Mouse (Mus musculus) midbrain, embryonic 14.5 days (tissue): ENCODE measurements around the gene Cenpv. TPM values are rescaled to one million over a fixed set of nuclear protein-coding genes. Genes with fewer than 3 reads are reported as not detected.

Experiments
- ATAC-seq: fragments of 200-750 bp; cut with Nextera tagmentation; 2 replicates; pipeline ENCODE4 v1.8.0; 2017; ENCODE audit warnings: moderate number of reproducible peaks, moderate library complexity; ENCODE audit not compliant: low FRiP score, low TSS enrichment
- DNase-seq: peaks from one replicate; pipeline ENCODE4 v3.0.0-alpha.2; 2015
- H3K27ac ChIP-seq: fragments of 300-500 bp; sonication (generic); replicated peaks from 2 replicates; pipeline ENCODE4 v1.5.1; 2014; ENCODE audit warnings: mild to moderate bottlenecking, low read depth, low read length, moderate library complexity
- H3K27me3 ChIP-seq: fragments of 300-500 bp; sonication (generic); 2 replicates; pipeline ENCODE4 v1.6.1; 2014; ENCODE audit warnings: low read length, control low read depth, mixed read lengths; ENCODE audit not compliant: control insufficient read depth, insufficient read depth
- H3K36me3 ChIP-seq: fragments of 300-500 bp; sonication (generic); 2 replicates; pipeline ENCODE4 v1.6.1; 2014; ENCODE audit warnings: low read length, control low read depth; ENCODE audit not compliant: control insufficient read depth, insufficient read depth
- H3K4me1 ChIP-seq: fragments of 300-500 bp; sonication (generic); 2 replicates; pipeline ENCODE4 v1.6.1; 2014; ENCODE audit warnings: mild to moderate bottlenecking, antibody characterized with exemption, low read length, control low read depth; ENCODE audit not compliant: control insufficient read depth, insufficient read depth
- H3K4me2 ChIP-seq: fragments of 300-500 bp; sonication (generic); 2 replicates; pipeline ENCODE4 v1.6.1; 2014; ENCODE audit warnings: mild to moderate bottlenecking, low read length, moderate library complexity
- H3K4me3 ChIP-seq: fragments of 300-500 bp; sonication (generic); replicated peaks from 2 replicates; pipeline ENCODE4 v1.5.1; 2014; ENCODE audit warnings: low read depth, low read length
- H3K9ac ChIP-seq: fragments of 300-500 bp; sonication (generic); replicated peaks from 2 replicates; pipeline ENCODE4 v1.6.1; 2014; ENCODE audit warnings: mild to moderate bottlenecking, low read length, moderate library complexity
- H3K9me3 ChIP-seq: fragments of 300-500 bp; sonication (generic); 2 replicates; pipeline ENCODE4 v1.6.1; 2016; ENCODE audit warnings: low read length, control low read depth, mixed read lengths; ENCODE audit not compliant: control insufficient read depth
- WGBS: fragments of 180-500 bp; shearing (Covaris S2); extraction: QIAGEN DNeasy Blood & Tissue Kit; methylation state at CpG from one replicate; pipeline ENCODE4 v1.1.7; 2014; 5-methylcytosine and 5-hydroxymethylcytosine counted together
- polyA plus RNA-seq: library from polyadenylated mRNA; unstranded; fragments of >200 nt; fragmentation: Nextera tagmentation; extraction: Ambion mirVana; gene quantifications from 2 replicates; pipeline ENCODE4 v1.2.1, GENCODE M21; 2014

The Cenpv gene
- polyA plus RNA-seq, 1 experiment from 2014 or later, result 72.2 TPM

DNA sequence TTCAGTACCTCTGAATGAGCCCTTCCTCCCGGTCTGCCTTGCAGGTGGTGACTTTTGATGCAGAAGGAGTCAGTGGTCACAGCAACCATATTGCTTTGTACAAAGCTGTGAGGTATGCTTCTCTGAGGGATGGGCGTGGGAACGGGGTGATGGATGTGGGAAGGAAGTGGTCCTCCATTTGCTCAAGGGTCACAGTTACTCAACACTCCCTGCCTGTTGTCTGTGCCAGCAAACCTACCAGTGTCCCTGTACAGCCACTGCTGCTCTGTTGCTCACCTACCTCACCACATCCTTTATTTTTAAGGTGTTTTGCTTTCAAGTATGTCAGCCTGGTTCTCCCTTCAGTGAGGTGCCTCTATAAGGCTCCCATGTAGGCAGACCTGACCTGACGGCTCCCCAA, 31.4 kb downstream of the Cenpv start:
- DNase-seq (no peak), ATAC-seq (no peak)
- H3K4me1 ChIP-seq, result 0 out of 2 replicates have a peak, but pooled peaks cover 2% of the 10 kb centered on the region
- H3K4me2 ChIP-seq, result no peak overlapping the region
- no peaks in the 10 kb centered on the region for H3K27me3 ChIP-seq
- H3K9me3 ChIP-seq, result no peaks in the 10 kb centered on the region
- H3K36me3 ChIP-seq, result no peaks in the 10 kb centered on the region
- WGBS, result 89% methylated on average over 4 of the region's 4 CpGs
- no peak overlapping the region for H3K9ac ChIP-seq
- no peak overlapping the region for H3K27ac ChIP-seq
- H3K4me3 ChIP-seq, result no peak overlapping the region

DNA sequence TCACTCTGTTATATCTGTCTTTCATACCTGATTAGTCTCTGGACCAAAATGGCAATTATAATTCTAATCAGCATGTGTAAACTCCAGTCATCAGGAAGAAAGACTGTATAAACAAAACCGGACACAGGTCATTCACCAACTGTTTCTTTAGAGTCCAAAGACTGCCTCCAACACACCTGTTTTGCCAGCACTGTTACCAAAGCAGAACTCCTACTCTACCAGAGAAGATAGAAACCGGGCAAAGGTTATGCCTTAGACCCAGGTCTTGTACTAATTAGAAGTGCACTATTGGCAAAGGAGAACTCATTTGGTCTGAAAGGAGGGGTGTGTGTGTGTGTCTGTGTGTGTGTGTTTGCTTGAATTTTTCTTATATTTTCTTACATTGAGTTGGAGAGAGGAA, 38.5 kb downstream of the Cenpv start:
- ATAC-seq (no peak), DNase-seq (no peak)
- Histone ChIP-seq H3K4me1 (no peaks in the 10 kb centered on the region), H3K4me3 (no peak overlapping the region), H3K4me2 (no peak overlapping the region), H3K9me3 (no peaks in the 10 kb centered on the region), H3K9ac (no peak overlapping the region), H3K36me3 (no peaks in the 10 kb centered on the region), H3K27ac (no peak overlapping the region), H3K27me3 (no peaks in the 10 kb centered on the region)
- WGBS, result 93% methylated on average over 2 of the region's 2 CpGs

DNA sequence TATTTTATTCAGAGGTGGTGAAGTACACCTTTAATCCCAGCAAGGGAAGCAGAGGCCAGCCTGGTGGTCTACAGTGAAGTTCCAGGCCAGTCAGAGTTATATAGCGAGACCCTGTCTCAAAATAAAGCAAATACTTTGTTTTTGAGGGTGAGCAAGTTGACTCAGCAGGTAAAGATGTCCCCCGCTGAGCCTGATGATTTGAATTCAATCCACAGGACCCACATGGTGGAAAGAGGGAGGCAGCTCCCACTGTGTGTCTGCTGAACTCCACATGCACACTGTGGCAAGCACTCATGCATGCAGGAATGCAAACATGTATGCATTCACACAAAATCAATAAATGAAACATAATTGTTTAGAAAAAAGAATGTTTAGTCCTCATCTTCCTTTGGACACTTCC, 40.3 kb downstream of the Cenpv start:
- DNase-seq (no peak), ATAC-seq (no peak)
- H3K36me3 ChIP-seq, result no peaks in the 10 kb centered on the region
- H3K27ac ChIP-seq, result no peak overlapping the region
- WGBS, result 75% methylated on average over 2 of the region's 2 CpGs
- H3K9ac ChIP-seq, result no peak overlapping the region
- H3K9me3 ChIP-seq, result no peaks in the 10 kb centered on the region
- no peaks in the 10 kb centered on the region for H3K27me3 ChIP-seq
- no peak overlapping the region for H3K4me2 ChIP-seq
- no peak overlapping the region for H3K4me3 ChIP-seq
- no peaks in the 10 kb centered on the region for H3K4me1 ChIP-seq

DNA sequence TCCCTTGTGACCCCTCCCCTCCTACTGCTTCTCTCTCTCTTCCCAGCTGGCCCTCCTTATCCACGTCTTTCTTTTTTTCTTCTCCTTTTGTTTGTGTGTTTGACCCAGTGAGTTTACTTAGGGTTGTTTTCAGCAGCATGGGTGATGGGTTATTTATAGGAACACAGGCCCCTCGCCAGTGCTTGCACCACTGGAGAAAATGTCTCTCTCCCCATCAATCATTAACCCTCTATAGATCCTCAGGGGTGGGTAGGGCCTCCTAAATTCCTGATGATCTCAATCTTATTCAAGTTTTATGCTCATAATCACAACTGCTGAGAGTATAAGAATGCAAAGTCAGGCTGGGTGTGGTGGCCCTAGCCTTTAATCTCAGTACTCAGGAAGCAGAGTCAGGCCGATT, 41.9 kb downstream of the Cenpv start:
- no peak overlapping the region for H3K4me2 ChIP-seq
- DNase-seq, result no peak
- no peaks in the 10 kb centered on the region for H3K4me1 ChIP-seq
- H3K9me3 ChIP-seq, result no peaks in the 10 kb centered on the region
- no peak overlapping the region for H3K4me3 ChIP-seq
- ATAC-seq, result no peak
- no peak overlapping the region for H3K27ac ChIP-seq
- H3K9ac ChIP-seq, result no peak overlapping the region
- WGBS, result 63% methylated on average over 3 of the region's 3 CpGs
- no peaks in the 10 kb centered on the region for H3K36me3 ChIP-seq
- H3K27me3 ChIP-seq, result no peaks in the 10 kb centered on the region

DNA sequence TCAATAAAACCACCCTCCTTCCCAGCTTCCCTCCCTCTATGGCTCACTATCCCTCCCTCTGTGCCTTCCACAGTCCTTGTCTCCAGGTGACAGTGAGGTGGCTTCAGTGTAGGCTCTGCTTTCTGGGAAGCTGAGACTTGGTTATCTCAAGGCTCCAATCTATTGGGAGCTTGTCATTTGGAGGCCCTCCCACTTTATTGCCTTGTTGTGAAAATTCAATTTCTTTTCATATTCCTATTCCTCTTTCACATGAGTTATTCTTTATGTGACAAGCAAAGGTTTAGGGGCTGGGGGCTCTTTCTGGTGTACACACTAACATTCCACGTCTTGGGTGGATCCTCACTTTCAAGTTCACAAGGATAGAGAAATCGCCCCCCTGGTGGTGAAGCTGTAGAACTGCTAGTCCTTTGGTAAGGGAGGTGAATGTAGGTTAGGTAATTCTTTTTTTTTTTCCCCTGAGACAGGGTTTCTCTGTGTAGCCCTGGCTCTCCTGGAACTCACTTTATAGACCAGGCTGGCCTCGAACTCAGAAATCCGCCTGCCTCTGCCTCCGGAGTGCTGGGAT, 42.8 kb downstream of the Cenpv start:
- ATAC-seq (no peak), DNase-seq (peak; percentile 52)
- no peak overlapping the region for H3K4me2 ChIP-seq
- no peaks in the 10 kb centered on the region for H3K4me1 ChIP-seq
- H3K27me3 ChIP-seq, result no peaks in the 10 kb centered on the region
- H3K4me3 ChIP-seq, result no peak overlapping the region
- no peak overlapping the region for H3K9ac ChIP-seq
- no peaks in the 10 kb centered on the region for H3K9me3 ChIP-seq
- no peaks in the 10 kb centered on the region for H3K36me3 ChIP-seq
- H3K27ac ChIP-seq, result no peak overlapping the region
- WGBS, result 65% methylated on average over 5 of the region's 5 CpGs

DNA sequence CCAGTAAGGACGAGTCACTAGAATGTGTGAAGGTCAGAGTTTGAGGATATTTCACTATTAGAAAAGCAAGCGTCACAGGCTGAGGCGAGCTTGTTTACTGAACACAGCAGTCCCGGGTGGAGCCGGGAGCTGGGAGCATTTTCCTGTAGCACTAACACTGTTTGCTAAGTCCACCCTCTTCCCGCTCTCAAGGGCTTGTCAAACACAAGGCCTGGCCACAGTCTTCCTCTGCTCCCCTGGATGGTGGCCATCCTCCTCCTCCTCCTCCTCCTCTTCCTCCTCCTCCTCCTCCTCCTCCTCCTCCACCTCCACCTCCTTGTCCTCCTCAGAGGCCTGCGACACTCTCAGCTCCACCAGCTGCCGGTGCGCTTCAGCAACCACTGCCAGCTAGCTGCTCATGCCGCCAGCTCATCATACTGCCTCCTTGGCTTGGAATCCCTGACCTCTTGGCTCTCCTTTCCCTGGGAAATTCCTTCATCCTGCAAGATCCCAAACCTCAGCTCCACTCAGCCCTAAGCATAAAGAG, 43.7 kb downstream of the Cenpv start:
- ATAC-seq, result no peak
- Histone ChIP-seq H3K9me3 (no peaks in the 10 kb centered on the region), H3K9ac (no peak overlapping the region), H3K36me3 (no peaks in the 10 kb centered on the region), H3K27me3 (no peaks in the 10 kb centered on the region), H3K4me1 (no peaks in the 10 kb centered on the region), H3K27ac (no peak overlapping the region), H3K4me2 (no peak overlapping the region), H3K4me3 (no peak overlapping the region)
- DNase-seq, result peak; percentile 3
- 41% methylated on average over 9 of the region's 10 CpGs for WGBS

GRCm38 (mm10) chr11:62494754-62495275, 44.2 kb downstream of the Cenpv start:
- no peaks in the 10 kb centered on the region for H3K4me1 ChIP-seq
- no peak overlapping the region for H3K4me2 ChIP-seq
- no peaks in the 10 kb centered on the region for H3K36me3 ChIP-seq
- H3K9me3 ChIP-seq, result no peaks in the 10 kb centered on the region
- no peak for ATAC-seq
- no peaks in the 10 kb centered on the region for H3K27me3 ChIP-seq
- H3K27ac ChIP-seq, result no peak overlapping the region
- DNase-seq, result peak; percentile 16
- 5% methylated on average over 6 of the region's 6 CpGs for WGBS
- no peak overlapping the region for H3K9ac ChIP-seq
- H3K4me3 ChIP-seq, result no peak overlapping the region

DNA sequence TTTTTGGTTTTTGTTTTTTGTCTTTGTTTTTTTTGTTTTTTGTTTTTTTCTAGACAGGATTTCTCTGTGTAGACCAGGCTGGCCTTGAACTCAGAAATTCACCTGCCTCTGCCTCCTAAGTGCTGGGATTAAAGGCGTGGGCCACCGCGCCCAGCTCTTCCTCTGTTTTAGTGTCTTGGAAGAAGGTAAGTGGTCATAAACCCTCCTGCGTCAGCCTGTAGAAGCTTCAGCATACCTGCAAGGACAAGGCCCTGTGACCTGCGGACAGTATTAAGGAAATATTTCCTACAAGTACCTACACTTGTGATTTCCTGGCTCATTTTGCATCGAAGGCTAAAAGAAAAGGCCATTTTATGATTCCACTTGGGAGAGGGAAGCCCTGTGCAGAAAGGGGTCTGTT, 45.4 kb downstream of the Cenpv start:
- no peak overlapping the region for H3K4me3 ChIP-seq
- no peaks in the 10 kb centered on the region for H3K9me3 ChIP-seq
- DNase-seq (no peak), ATAC-seq (no peak)
- no peak overlapping the region for H3K4me2 ChIP-seq
- no peaks in the 10 kb centered on the region for H3K27me3 ChIP-seq
- no peaks in the 10 kb centered on the region for H3K36me3 ChIP-seq
- whole genome bisulfite sequencing, result over 99% methylated on average over 6 of the region's 6 CpGs
- H3K9ac ChIP-seq, result no peak overlapping the region
- H3K4me1 ChIP-seq, result no peaks in the 10 kb centered on the region
- no peak overlapping the region for H3K27ac ChIP-seq

DNA sequence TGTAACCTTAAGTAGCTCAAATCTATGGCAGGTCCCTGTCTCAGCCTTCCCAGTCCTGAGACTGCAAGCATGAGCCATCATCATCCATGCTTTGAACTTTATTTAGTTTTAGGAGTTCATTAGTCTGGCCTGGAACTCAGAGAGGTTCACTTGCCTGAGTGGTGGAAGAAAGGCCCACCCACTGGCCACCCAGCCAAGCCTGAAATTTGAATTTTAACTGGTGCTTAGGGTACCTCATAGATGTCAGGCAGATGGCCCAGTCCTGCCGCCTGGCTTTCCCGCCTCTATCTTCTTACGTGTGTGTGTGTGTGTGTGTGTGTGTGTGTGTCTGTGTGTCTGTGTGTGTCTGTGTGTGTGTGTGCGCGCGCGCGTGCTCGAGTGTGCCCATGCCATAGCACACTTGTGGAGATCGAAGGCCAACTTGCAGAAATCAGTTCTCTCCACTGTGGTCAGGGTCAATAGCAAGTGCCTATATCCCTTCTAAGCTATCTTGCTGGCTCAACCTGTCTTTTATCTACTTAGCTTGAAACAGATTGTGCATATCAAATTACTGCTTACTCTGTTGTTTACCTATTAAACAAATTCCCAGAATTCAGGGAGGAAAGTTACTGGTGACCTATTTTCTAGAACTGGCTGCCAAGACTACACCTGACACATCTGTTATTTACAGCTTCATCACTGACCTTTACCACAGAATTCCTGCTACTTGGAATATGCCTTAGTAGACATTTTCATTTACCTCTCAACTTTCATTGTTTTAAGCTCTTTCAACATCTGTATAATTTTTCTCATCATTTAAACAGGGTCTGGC, 51.3 kb downstream of the Cenpv start:
- no peaks in the 10 kb centered on the region for H3K27me3 ChIP-seq
- no peak overlapping the region for H3K9ac ChIP-seq
- no peak overlapping the region for H3K4me2 ChIP-seq
- H3K4me1 ChIP-seq, result no peaks in the 10 kb centered on the region
- ATAC-seq, result no peak
- no peaks in the 10 kb centered on the region for H3K36me3 ChIP-seq
- no peak for DNase-seq
- H3K27ac ChIP-seq, result no peak overlapping the region
- H3K9me3 ChIP-seq, result no peaks in the 10 kb centered on the region
- no peak overlapping the region for H3K4me3 ChIP-seq
- WGBS, result 94% methylated on average over 10 of the region's 10 CpGs
